Mouse (Mus musculus) forebrain, embryonic 14.5 days (tissue): Measurements from ENCODE around the gene B4galnt1. TPM values are rescaled to one million over a fixed set of nuclear protein-coding genes. Genes with fewer than 3 reads are reported as not detected.
"Not testable (repeated sequence)": the region's sequence is repeated elsewhere in the genome, so short reads cannot be mapped to it uniquely, and the experiment has no call there.

Source experiments
- ATAC-seq: fragments of 200-750 bp; cut with Nextera tagmentation; 2 replicates; pipeline ENCODE4 v1.8.0; 2017; ENCODE audit warnings: mild to moderate bottlenecking, moderate library complexity
- DNase-seq: peaks from one replicate; pipeline ENCODE4 v3.0.0-alpha.2; 2015; ENCODE audit warnings: low spot score
- H3K27ac ChIP-seq: fragments of 300-500 bp; sonication (generic); 2 replicates; pipeline ENCODE4 v1.5.1; 2014; ENCODE audit warnings: low read depth, mild to moderate bottlenecking, control low read depth, low read length, moderate library complexity
- H3K27me3 ChIP-seq: fragments of 300-500 bp; sonication (generic); replicated peaks from 2 replicates; pipeline ENCODE4 v1.6.1; 2014; ENCODE audit warnings: low read length, control low read depth, mixed read lengths; ENCODE audit not compliant: control insufficient read depth, insufficient read depth
- H3K36me3 ChIP-seq: fragments of 300-500 bp; sonication (generic); 2 replicates; pipeline ENCODE4 v1.6.1; 2014; ENCODE audit warnings: low read length, control low read depth; ENCODE audit not compliant: control insufficient read depth, insufficient read depth
- H3K4me1 ChIP-seq: fragments of 300-500 bp; sonication (generic); 2 replicates; pipeline ENCODE4 v1.6.1; 2014; ENCODE audit warnings: antibody characterized with exemption, low read length, control low read depth; ENCODE audit not compliant: control insufficient read depth, insufficient read depth
- H3K4me2 ChIP-seq: fragments of 300-500 bp; sonication (generic); 2 replicates; pipeline ENCODE4 v1.6.1; 2014; ENCODE audit warnings: mild to moderate bottlenecking, control low read depth, low read length
- H3K4me3 ChIP-seq: fragments of 300-500 bp; sonication (generic); 2 replicates; pipeline ENCODE4 v1.5.1; 2014; ENCODE audit warnings: low read depth, low read length, control low read depth
- H3K9ac ChIP-seq: fragments of 300-500 bp; sonication (generic); 2 replicates; pipeline ENCODE4 v1.6.1; 2014; ENCODE audit warnings: mild to moderate bottlenecking, low read length, control low read depth, moderate library complexity
- H3K9me3 ChIP-seq: fragments of 300-500 bp; sonication (generic); replicated peaks from 2 replicates; pipeline ENCODE4 v1.6.1; 2016; ENCODE audit warnings: low read length, control low read depth, mixed read lengths; ENCODE audit not compliant: control insufficient read depth
- WGBS: fragments of 180-500 bp; shearing (Covaris S2); extraction: QIAGEN DNeasy Blood & Tissue Kit; methylation state at CpG from one replicate; pipeline ENCODE4 v1.1.7; 2014; 5-methylcytosine and 5-hydroxymethylcytosine counted together
- polyA plus RNA-seq: library from polyadenylated mRNA; unstranded; fragments of >200 nt; fragmentation: Nextera tagmentation; extraction: Ambion mirVana; gene quantifications from 2 replicates; pipeline ENCODE4 v1.2.1, GENCODE M21; 2014

Gene B4galnt1
- polyA plus RNA-seq, 1 experiment from 2014 or later, result 30.7 TPM

GRCm38 (mm10) chr10:127191191-127192056 is 26.4 kb downstream of the B4galnt1 start:
- Histone ChIP-seq H3K4me3 (no peak overlapping the region), H3K9ac (no peak overlapping the region), H3K27me3 (no peaks in the 10 kb centered on the region), H3K4me1 (peaks cover 28% of the 10 kb centered on the region), H3K36me3 (peaks cover 20% of the 10 kb centered on the region), H3K27ac (no peak overlapping the region), H3K4me2 (no peak overlapping the region), H3K9me3 (no peaks in the 10 kb centered on the region)
- 78% methylated on average over 19 of the region's 19 CpGs for WGBS
- no peak for DNase-seq
- no peak for ATAC-seq

- H3K4me3 ChIP-seq, H3K4me2 ChIP-seq, H3K27me3 ChIP-seq, H3K27ac ChIP-seq, ATAC-seq, DNase-seq, H3K9me3 ChIP-seq, H3K9ac ChIP-seq: not testable (repeated sequence)
- H3K4me1 ChIP-seq, result peaks cover 31% of the 10 kb centered on the region
- 81% methylated on average over 1 of the region's 1 CpGs for WGBS
- H3K36me3 ChIP-seq, result peaks cover 20% of the 10 kb centered on the region
These were observed 27.0 kb downstream of the B4galnt1 start for GRCm38 (mm10) chr10:127192057-127192328.

GRCm38 (mm10) chr10:127193011-127193410 is 28.0 kb downstream of the B4galnt1 start:
- no peak for ATAC-seq
- H3K4me3 ChIP-seq, result no peak overlapping the region
- no peaks in the 10 kb centered on the region for H3K27me3 ChIP-seq
- H3K36me3 ChIP-seq, result peaks cover 22% of the 10 kb centered on the region
- H3K9me3 ChIP-seq, result no peaks in the 10 kb centered on the region
- no peak overlapping the region for H3K27ac ChIP-seq
- no peak overlapping the region for H3K9ac ChIP-seq
- DNase-seq, result no peak
- WGBS, result 87% methylated on average over 9 of the region's 9 CpGs
- no peak overlapping the region for H3K4me2 ChIP-seq
- peaks cover 26% of the 10 kb centered on the region for H3K4me1 ChIP-seq

- Histone ChIP-seq H3K4me2 (peak overlapping the region; percentile 77), H3K9ac (peak overlapping the region; percentile 98), H3K4me1 (peaks cover 17% of the 10 kb centered on the region), H3K4me3 (peak overlapping the region; percentile 95), H3K27ac (peak overlapping the region; percentile 88), H3K27me3 (no peaks in the 10 kb centered on the region), H3K9me3 (no peaks in the 10 kb centered on the region), H3K36me3 (peaks cover 39% of the 10 kb centered on the region)
- WGBS, result 26% methylated on average over 22 of the region's 22 CpGs
- ATAC-seq, result peak; percentile 51
- DNase-seq, result peak; percentile 43
These were observed 29.7 kb downstream of the B4galnt1 start for GRCm38 (mm10) chr10:127194428-127195327.

- peak within 1 kb of the TSS; percentile 95 for H3K4me3 ChIP-seq
- no peaks in the 10 kb centered on the region for H3K9me3 ChIP-seq
- peak within 1 kb of the TSS; percentile 77 for H3K4me2 ChIP-seq
- ATAC-seq, result peak; percentile 76
- 0% methylated on average over 34 of the region's 47 CpGs for WGBS
- peaks cover 47% of the 10 kb centered on the region for H3K36me3 ChIP-seq
- peak within 1 kb of the TSS; percentile 98 for H3K9ac ChIP-seq
- no peaks in the 10 kb centered on the region for H3K27me3 ChIP-seq
- peaks cover 13% of the 10 kb centered on the region for H3K4me1 ChIP-seq
- peak; percentile 67 for DNase-seq
- peak within 1 kb of the TSS; percentile 88 for H3K27ac ChIP-seq
These were observed 30.5 kb downstream of the B4galnt1 start, which contains the start of gene Dtx3 for GRCm38 (mm10) chr10:127195328-127196129. TSS of gene Dtx3 (minus strand) at chr10:127195728.

GRCm38 (mm10) chr10:127196392-127196791 is 31.4 kb downstream of the B4galnt1 start:
- peaks cover 13% of the 10 kb centered on the region for H3K4me1 ChIP-seq
- 3% methylated on average over 5 of the region's 5 CpGs for WGBS
- peak overlapping the region; percentile 98 for H3K9ac ChIP-seq
- peak overlapping the region; percentile 77 for H3K4me2 ChIP-seq
- peak; percentile 67 for DNase-seq
- peak overlapping the region; percentile 88; the same call in 1 of the 2 replicates for H3K27ac ChIP-seq
- peak; percentile 46 for ATAC-seq
- H3K36me3 ChIP-seq, result peaks cover 47% of the 10 kb centered on the region
- H3K4me3 ChIP-seq, result peak overlapping the region; percentile 95
- no peaks in the 10 kb centered on the region for H3K27me3 ChIP-seq
- H3K9me3 ChIP-seq, result no peaks in the 10 kb centered on the region

- H3K36me3 ChIP-seq, result peaks cover 50% of the 10 kb centered on the region
- H3K4me1 ChIP-seq, result peaks cover 13% of the 10 kb centered on the region
- H3K4me3 ChIP-seq, result no peak overlapping the region
- H3K27me3 ChIP-seq, result no peaks in the 10 kb centered on the region
- DNase-seq (no peak), ATAC-seq (no peak)
- peak overlapping the region; percentile 21; the same call in 1 of the 2 replicates for H3K27ac ChIP-seq
- H3K9me3 ChIP-seq, result no peaks in the 10 kb centered on the region
- H3K4me2 ChIP-seq, result no peak overlapping the region
- 87% methylated on average over 8 of the region's 8 CpGs for WGBS
- no peak overlapping the region for H3K9ac ChIP-seq
These were observed 32.1 kb downstream of the B4galnt1 start for GRCm38 (mm10) chr10:127197104-127197503.

GRCm38 (mm10) chr10:127197505-127198110 is 32.6 kb downstream of the B4galnt1 start:
- WGBS, result 89% methylated on average over 11 of the region's 11 CpGs
- Histone ChIP-seq H3K27ac (peak overlapping the region; percentile 21; the same call in 1 of the 2 replicates), H3K27me3 (no peaks in the 10 kb centered on the region), H3K9me3 (no peaks in the 10 kb centered on the region), H3K36me3 (peaks cover 50% of the 10 kb centered on the region), H3K4me3 (no peak overlapping the region), H3K9ac (no peak overlapping the region), H3K4me1 (peaks cover 13% of the 10 kb centered on the region), H3K4me2 (no peak overlapping the region)
- ATAC-seq, result no peak
- no peak for DNase-seq
